Mouse (Mus musculus): Measurements from ENCODE around the gene Oxnad1.

GRCm38 (mm10) chr14:32042108-32042507, 43.1 kb upstream of the Oxnad1 start:
- TF ChIP-seq CTCF (IDR thresholded peaks at IDR 0.05), result no peak
- TF ChIP-seq POLR2A (IDR thresholded peaks at IDR 0.05; ENCODE audit: insufficient read depth, low read depth, low read length), result no peak
- TF ChIP-seq EP300 (IDR thresholded peaks at IDR 0.05; ENCODE audit: insufficient read depth, low read depth, low read length), result no peak
